Mouse (Mus musculus) thymus, adult 2 months (tissue): ENCODE measurements at regions not wholly inside any gene's neighbourhood (a gene's known extent, or its start where the extent isn't known, plus 50 kb on each side); places are given as distances from the start of the nearest gene placed in this dataset.

ENCODE experiments used
- CTCF ChIP-seq: fragments of 200-500 bp; IDR thresholded peaks from 2 replicates; pipeline ENCODE4 v1.5.1; 2012; ENCODE audit warnings: mild to moderate bottlenecking, control low read depth, low read length, moderate library complexity, borderline replicate concordance; ENCODE audit not compliant: control insufficient read depth, poor library complexity, insufficient read depth; ENCODE audit errors: extremely low read depth
- POLR2A ChIP-seq: fragments of 200-500 bp; IDR thresholded peaks from 2 replicates; pipeline ENCODE4 v1.6.1; 2012; ENCODE audit warnings: mild to moderate bottlenecking, low read length, control low read depth, moderate library complexity; ENCODE audit not compliant: control insufficient read depth, poor library complexity, insufficient read depth; ENCODE audit errors: extremely low read depth

DNA sequence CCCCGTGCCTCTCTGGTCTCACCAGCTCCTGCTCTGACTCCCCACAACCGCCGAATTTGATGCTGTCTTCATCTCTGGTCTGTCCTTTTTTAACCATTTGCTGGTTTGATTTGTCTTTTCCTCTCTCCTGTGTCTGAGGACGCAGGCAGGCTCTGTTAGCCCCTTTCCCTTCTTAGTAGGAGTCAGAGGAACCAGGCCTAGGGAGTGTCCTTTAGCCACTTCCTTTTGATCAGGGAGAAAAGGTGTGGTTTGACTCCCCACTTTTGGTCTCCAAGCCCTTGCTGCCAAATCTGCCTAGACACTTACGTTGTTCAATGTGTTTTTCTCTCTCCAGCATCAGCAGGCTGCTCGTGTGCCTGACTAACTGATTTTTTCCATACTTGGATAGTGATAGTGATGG, 120.5 kb downstream of the Lrrc30 start:
- no peak for TF ChIP-seq CTCF
- no peak for TF ChIP-seq POLR2A
